Mouse (Mus musculus): Measurements from ENCODE around the gene Cnpy3. TPM values are rescaled to one million over a fixed set of nuclear protein-coding genes. Genes with fewer than 3 reads are reported as not detected.

The Cnpy3 gene
- 49.8 TPM for polyA plus RNA-seq (2017; shearing (Covaris generic))

DNA sequence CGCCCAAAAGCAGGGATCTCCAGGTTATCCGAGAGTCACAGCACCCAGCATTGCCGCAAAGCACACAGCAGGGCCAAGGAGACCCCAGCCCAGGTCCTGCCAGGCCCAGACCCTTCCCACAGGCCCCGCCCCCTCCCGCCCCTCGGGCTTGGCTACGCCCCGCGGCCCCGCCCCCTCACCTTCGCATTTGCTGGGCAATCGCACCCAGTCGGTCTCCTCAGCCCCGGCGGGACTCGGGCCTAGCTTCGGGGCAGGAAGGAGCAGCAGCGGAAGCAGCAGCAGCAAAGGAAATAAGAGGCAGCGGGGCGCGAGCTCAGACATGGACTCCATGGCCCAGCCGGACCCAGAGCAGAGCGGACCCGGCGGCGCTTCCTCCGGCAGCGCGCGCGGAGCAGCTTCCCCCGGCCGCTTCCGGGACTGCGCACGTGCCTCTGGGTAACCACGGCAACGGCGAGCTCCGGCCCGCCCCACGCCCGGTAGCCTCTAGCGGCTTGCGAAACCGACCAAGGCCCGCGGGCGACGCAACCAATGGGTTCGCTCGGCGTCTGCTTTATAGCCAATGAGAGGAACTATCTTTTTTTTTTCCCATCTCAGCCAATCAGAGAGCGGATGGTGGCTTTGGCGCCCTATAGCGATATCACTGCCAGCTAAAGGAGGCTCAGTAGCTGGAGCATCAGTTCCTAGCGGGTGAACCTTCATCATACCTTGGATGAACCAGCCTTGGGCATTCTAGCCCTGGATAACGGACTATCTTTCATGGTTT, at the start of gene Cnpy3:
Gene Cnpy3 (minus strand): TSS at position 421 of the 763 bp plus-strand sequence.

DNA sequence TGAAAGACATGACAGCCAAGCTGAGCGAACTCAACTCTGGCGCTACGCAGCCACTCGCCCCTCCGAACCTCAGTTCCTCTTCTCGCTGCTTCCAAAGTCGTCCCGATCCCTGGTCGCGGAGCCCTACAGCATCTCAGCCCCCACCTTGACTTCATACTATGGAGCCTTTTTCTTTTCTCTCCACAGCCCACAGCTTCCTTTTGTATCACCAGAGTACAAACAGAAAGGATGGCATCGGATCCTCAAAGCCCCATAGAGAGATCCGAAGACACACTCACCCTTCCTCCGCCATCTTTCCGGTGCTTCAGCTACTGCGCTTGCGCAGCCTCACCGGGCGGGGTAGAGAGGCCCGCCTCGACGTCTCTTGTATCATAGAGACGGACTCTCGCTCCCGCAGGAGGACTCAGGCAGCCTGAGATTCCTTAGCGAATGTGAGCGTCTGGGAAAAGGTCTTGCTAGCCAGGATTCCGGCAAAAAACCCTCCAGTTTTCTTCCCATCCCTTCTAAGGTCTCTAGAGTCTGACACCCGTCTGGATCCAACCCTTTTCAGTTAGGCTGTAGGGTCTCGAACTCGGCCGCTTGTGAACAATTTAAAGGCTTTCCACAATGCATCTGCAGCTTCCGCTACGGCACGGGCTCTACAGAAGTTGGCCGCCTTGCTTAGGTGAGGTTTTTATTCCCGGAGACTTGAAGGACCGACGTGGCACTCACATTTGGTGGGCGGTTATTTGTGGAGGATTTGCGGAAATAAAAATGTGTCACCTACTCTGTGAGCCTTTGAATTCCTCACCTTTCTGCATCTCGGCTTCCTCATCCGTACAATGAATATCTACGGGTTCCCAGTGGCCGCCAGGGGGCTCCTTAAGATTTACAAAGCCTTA, 30.6 kb upstream of the Cnpy3 start, which contains the start of gene Rpl7l1:
Gene Rpl7l1 (minus strand): TSS at position 332 of the 881 bp plus-strand sequence.

DNA sequence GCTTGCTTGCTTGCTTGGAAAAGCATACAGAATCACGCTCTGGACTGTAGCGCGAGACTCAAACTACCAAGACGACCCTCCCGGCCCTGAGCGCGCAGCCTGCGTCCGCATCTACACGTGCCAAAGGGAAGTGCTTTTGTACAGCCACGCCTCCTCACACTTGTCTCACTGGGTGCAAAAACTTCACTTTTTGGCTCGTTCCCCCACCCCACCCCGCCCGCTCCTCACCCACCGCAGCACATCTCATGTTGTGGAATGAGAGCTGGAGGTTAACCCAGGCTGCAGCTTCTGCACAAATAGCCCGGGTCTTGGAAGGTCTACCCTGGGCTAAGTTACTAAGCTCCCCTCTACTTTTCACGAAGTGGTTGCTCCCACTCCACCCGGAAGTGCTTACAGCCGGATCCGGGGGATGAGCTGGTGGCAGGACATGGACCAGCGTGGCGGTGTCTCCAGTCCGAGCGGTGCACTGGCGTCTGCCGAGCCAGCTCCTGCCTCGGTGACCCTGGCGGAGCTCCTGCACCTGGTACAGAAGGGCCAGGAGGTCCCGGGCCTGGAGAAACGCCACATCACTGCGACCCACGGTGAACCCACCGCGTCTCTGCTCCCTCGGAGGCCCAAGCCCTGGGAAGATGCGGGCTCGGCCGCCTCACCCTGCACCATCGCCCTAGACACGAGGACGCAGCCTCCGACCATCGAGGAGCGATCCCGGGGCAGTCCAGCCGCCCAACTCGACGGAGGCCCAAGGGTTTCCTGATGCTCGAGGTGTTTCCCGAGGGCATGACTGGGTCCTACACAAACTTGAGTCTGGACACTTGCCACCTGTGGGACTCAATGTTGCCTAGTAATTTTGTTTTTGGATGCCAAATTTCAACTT, 20.6 kb upstream of the Cnpy3 start, which contains the start of gene 2310039H08Rik:
Gene 2310039H08Rik (plus strand): TSS at position 232 of the 874 bp plus-strand sequence.

DNA sequence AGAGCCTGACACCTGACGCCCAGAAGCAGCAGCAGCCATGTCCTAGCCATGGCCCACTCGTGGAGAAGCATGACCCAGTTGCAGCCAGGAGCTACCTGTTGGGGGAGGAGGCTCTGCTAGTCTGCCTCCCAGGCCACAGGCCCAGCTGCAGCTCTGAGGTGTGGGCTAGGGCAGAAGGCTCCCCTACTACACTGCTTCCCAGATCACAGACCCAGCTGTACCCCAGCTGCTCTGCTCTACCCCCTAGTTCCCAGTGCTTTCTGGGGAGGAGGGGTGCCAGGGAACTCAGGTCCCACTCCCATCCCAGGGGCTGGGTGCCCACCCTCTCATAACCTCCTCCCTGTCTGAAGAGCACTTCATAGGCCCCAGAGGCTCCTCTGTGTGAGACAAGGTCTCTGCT, 11.5 kb upstream of the Cnpy3 start, which contains the start of gene Ptcra:
Gene Ptcra (minus strand): TSS at position 169 of the 400 bp plus-strand sequence.

DNA sequence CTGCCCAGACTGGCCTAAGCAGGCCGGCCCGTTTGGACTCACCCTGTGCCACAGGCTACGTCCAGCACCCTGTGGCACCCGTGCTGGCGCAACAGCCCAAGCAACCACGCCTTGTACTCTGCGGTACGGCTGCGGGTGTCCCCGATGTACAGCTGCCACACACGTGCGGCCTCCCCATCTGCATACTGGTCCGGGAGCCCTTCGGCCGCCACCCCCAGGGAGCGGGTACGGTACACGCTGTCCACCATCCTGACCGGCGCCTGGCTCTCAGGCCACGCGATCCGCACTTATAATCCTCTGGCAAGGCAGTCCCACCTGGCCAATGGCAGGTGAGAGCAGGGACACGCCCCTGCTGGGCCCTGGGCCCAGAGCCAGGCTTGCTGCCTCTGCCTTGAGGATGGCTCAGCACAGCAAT, 23.1 kb downstream of the Cnpy3 start, which contains the start of gene Gnmt:
Gene Gnmt (minus strand): TSS at position 265 of the 415 bp plus-strand sequence.

DNA sequence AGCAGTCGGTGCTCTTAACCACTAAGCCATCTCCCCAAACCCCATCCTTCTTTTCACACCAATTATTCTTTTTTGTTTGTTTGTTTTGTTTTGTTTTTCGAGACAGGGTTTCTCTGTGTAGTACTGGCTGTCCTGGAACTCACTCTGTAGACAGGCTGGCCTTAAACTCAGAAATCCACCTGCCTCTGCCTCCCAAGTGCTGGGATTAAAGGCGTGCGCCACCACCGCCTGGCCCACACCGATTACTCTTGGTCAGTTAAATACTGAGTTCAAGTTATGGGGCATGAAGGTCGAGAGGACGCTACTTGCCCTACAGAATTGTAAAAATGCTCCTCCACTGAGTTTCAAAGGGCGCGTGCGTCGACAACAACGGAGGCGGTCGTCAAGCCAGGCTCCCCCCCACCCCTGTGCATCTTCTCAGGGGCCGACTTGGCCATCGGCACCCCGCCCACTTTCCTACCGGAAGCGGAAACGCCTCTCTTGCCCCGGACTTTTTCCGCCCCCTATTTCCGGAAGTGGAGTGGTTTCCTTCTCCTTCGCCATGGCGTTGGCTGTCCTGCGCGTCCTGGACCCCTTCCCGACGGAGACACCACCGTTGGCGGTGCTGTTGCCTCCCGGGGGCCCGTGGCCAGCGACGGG, 40.9 kb downstream of the Cnpy3 start, which contains the start of gene Pex6:
Gene Pex6 (plus strand): TSS at position 505 of the 639 bp plus-strand sequence.

DNA sequence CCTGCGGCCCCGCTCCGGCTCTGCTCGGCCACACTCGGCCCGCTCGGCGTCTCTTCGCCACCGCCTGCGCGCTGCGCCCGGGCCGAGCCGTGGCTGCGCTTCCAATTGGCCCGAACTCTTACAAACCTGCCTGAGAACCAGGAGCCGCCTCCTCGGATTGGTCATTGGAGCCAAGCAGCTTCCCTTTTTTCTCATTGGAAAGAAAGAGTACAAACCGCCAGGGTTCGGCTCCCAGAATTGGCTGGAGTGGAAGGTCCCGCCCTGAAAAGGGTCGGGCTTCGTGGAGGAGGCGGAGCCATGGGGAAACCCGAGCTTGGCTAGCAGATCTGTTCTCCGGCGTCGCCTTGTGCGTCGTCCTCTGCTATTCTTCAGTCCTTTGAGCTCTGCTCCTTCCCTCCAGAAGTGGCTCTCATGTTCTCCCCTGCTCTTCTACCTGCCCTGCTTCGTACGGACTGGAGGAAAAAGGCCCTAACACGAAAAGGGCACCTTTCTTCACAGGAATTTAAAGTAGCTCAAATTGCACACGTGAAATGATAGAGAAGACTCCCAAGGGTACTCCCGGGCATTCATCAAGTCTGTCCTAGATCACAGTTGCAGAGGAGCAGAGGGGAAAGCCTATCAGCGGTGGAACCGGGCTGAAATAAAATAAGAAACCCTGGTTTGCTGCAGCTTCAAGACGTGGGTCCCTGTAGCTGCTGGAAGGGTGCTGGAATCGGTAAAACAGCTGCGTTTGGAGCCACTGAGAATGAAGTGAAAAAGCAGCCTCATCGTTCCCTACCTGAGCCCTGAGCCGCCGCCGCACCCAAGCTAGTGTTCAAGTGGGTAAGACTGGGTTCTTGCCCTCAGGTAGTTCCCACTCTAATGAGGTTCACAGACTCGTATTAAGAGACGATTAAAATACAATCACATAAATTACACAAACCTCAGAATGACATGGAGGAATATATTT, 46.9 kb downstream of the Cnpy3 start, which contains the start of gene Ppp2r5d:
Gene Ppp2r5d (minus strand): TSS at position 225 of the 949 bp plus-strand sequence.

Other genes starting within 250 kb of the Cnpy3 start
- 6.2 TPM for gene Cul9, start 205.8 kb downstream of the Cnpy3 start, polyA plus RNA-seq (2017; shearing (Covaris generic))
- 41.4 TPM for gene Srf, start 196.0 kb downstream of the Cnpy3 start, polyA plus RNA-seq (2017; shearing (Covaris generic))
- gene Ptk7, start 122.7 kb downstream of the Cnpy3 start, polyA plus RNA-seq (2017; shearing (Covaris generic)): 0.23 TPM
- 24.7 TPM for gene Klc4, start 106.2 kb downstream of the Cnpy3 start, polyA plus RNA-seq (2017; shearing (Covaris generic))
- gene Mrpl2, start 106.0 kb downstream of the Cnpy3 start, polyA plus RNA-seq (2017; shearing (Covaris generic)): 42.7 TPM
- gene Cul7, start 101.9 kb downstream of the Cnpy3 start, polyA plus RNA-seq (2017; shearing (Covaris generic)): 10.0 TPM
- gene Rrp36, start 77.9 kb downstream of the Cnpy3 start, polyA plus RNA-seq (2017; shearing (Covaris generic)): 65.9 TPM
- gene Mea1, start 73.4 kb downstream of the Cnpy3 start, polyA plus RNA-seq (2017; shearing (Covaris generic)): 149 TPM
- 60.8 TPM for gene Klhdc3, start 71.3 kb downstream of the Cnpy3 start, polyA plus RNA-seq (2017; shearing (Covaris generic))
- gene Ppp2r5d, start 47.1 kb downstream of the Cnpy3 start, polyA plus RNA-seq (2017; shearing (Covaris generic)): 98.9 TPM
- gene Pex6, start 40.8 kb downstream of the Cnpy3 start, polyA plus RNA-seq (2017; shearing (Covaris generic)): 53.2 TPM
- 0.66 TPM for gene Gnmt, start 23.0 kb downstream of the Cnpy3 start, polyA plus RNA-seq (2017; shearing (Covaris generic))
- gene Ptcra, start 11.5 kb upstream of the Cnpy3 start, polyA plus RNA-seq (2017; shearing (Covaris generic)): not detected
- 31.3 TPM for gene 2310039H08Rik, start 20.4 kb upstream of the Cnpy3 start, polyA plus RNA-seq (2017; shearing (Covaris generic))
- gene Rpl7l1, start 30.5 kb upstream of the Cnpy3 start, polyA plus RNA-seq (2017; shearing (Covaris generic)): 139 TPM
- 39.7 TPM for gene Bicral, start 106.3 kb upstream of the Cnpy3 start, polyA plus RNA-seq (2017; shearing (Covaris generic))
- gene Tbcc, start 138.5 kb upstream of the Cnpy3 start, polyA plus RNA-seq (2017; shearing (Covaris generic)): 60.7 TPM
- gene Prph2, start 158.2 kb upstream of the Cnpy3 start, polyA plus RNA-seq (2017; shearing (Covaris generic)): not detected

Measured in CD4-positive, CD25-positive, alpha-beta regulatory T cell (primary cell).